Mouse (Mus musculus): ENCODE measurements around the gene Sf3b5. TPM values are rescaled to one million over a fixed set of nuclear protein-coding genes. Genes with fewer than 3 reads are reported as not detected.

Gene Sf3b5
- polyA plus RNA-seq, 1 experiment from 2014 or later = 35.1 TPM

Other genes starting within 250 kb of the Sf3b5 start
- 76.0 and 88.1 TPM in 2 replicates for gene Utrn, start 136.0 kb upstream of the Sf3b5 start, polyA plus RNA-seq (2015; fragmentation: Nextera tagmentation; extraction: Ambion mirVana)
- gene Stx11, start 41.0 kb upstream of the Sf3b5 start, polyA plus RNA-seq (2015; fragmentation: Nextera tagmentation; extraction: Ambion mirVana) = 2.3 and 2.4 TPM in 2 replicates
- gene Plagl1, start 55.2 kb downstream of the Sf3b5 start, polyA plus RNA-seq (2015; fragmentation: Nextera tagmentation; extraction: Ambion mirVana) = 83.8 and 93.0 TPM in 2 replicates
- gene Zc2hc1b, start 172.7 kb downstream of the Sf3b5 start, polyA plus RNA-seq (2015; fragmentation: Nextera tagmentation; extraction: Ambion mirVana) = not detected in 2 replicates
- 56.9 and 63.2 TPM in 2 replicates for gene Ltv1, start 187.8 kb downstream of the Sf3b5 start, polyA plus RNA-seq (2015; fragmentation: Nextera tagmentation; extraction: Ambion mirVana)

Measured in kidney, embryonic 16.5 days (tissue).